Mouse (Mus musculus) neural tube, embryonic 12.5 days (tissue): ENCODE data around the gene Gm17304. TPM values are rescaled to one million over a fixed set of nuclear protein-coding genes. Genes with fewer than 3 reads are reported as not detected.

Experiments
- ATAC-seq: fragments of 200-750 bp; cut with Nextera tagmentation; 2 replicates; pipeline ENCODE4 v1.8.0; 2017; ENCODE audit warnings: low read depth, mild to moderate bottlenecking, moderate TSS enrichment, moderate library complexity; ENCODE audit not compliant: low FRiP score
- H3K27ac ChIP-seq: fragments of 300-500 bp; sonication (generic); 2 replicates; pipeline ENCODE4 v1.5.1; 2016
- H3K27me3 ChIP-seq: fragments of 300-500 bp; sonication (generic); replicated peaks from 2 replicates; pipeline ENCODE4 v1.6.1; 2016; ENCODE audit warnings: mild to moderate bottlenecking
- H3K36me3 ChIP-seq: fragments of 300-500 bp; sonication (generic); 2 replicates; pipeline ENCODE4 v1.6.1; 2016; ENCODE audit warnings: mild to moderate bottlenecking
- H3K4me1 ChIP-seq: fragments of 300-500 bp; sonication (generic); 2 replicates; pipeline ENCODE4 v1.6.1; 2016
- H3K4me2 ChIP-seq: fragments of 300-500 bp; sonication (generic); replicated peaks from 2 replicates; pipeline ENCODE4 v1.6.1; 2016; ENCODE audit warnings: mild to moderate bottlenecking
- H3K4me3 ChIP-seq: fragments of 300-500 bp; sonication (generic); 2 replicates; pipeline ENCODE4 v1.5.1; 2016
- H3K9ac ChIP-seq: fragments of 300-500 bp; sonication (generic); 2 replicates; pipeline ENCODE4 v1.6.1; 2016; ENCODE audit warnings: mild to moderate bottlenecking
- H3K9me3 ChIP-seq: fragments of 300-500 bp; sonication (generic); 2 replicates; pipeline ENCODE4 v1.6.1; 2016; ENCODE audit warnings: mild to moderate bottlenecking
- WGBS: fragments of 180-500 bp; shearing (Covaris S2); methylation state at CpG from one replicate; pipeline ENCODE4 v1.1.7; 2016; 5-methylcytosine and 5-hydroxymethylcytosine counted together
- polyA plus RNA-seq: library from polyadenylated mRNA; unstranded; fragments of >200 nt; fragmentation: Nextera tagmentation; extraction: Ambion mirVana; gene quantifications from 2 replicates; pipeline ENCODE4 v1.2.1, GENCODE M21; 2016

The Gm17304 gene
- polyA plus RNA-seq, 1 experiment from 2014 or later = not detected

DNA sequence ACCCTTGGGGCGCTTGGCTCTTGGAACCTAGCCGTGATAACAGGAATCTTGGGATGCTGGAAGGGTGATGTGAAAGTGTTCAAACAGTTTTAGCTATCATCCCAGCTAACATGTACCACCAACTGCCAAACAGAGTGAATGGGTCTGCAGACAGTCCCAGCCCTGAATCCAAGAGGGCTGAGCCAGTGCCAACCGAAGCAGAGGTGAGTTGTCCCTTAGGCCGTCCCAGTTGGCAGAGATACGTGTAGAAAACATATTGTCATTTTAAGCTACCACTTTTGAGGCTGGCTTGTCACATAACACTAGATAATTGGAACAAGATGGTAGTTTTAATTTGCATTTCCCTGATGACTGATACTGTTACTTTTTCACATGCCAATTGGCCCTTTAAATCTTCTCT, 18.2 kb upstream of the Gm17304 start:
- no peaks in the 10 kb centered on the region for H3K4me1 ChIP-seq
- ATAC-seq = no peak
- H3K9me3 ChIP-seq = no peaks in the 10 kb centered on the region
- peaks cover 25% of the 10 kb centered on the region for H3K36me3 ChIP-seq
- no peak overlapping the region for H3K4me3 ChIP-seq
- 91% methylated on average over 5 of the region's 5 CpGs for WGBS
- H3K9ac ChIP-seq = no peak overlapping the region
- H3K27ac ChIP-seq = no peak overlapping the region
- no peaks in the 10 kb centered on the region for H3K27me3 ChIP-seq
- H3K4me2 ChIP-seq = no peak overlapping the region

DNA sequence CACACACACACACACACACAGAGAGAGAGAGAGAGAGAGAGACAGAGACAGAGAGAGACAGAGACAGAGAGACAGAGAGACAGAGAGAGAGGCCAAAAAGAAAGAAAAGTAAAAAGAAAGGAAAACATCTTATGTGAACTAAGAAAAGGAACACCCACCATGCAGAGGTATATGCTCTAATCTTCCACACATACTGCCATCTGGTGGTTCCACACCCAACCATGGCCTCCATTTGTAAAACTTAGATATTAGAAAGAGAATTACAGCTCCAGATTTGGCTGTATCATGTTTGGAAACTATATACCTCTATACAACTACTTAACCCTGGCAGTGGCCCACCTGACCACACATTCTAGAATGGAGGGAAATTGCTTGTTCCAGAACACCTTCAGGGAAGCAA, 14.5 kb upstream of the Gm17304 start:
- ATAC-seq = no peak
- Histone ChIP-seq H3K27ac (no peak overlapping the region), H3K4me3 (no peak overlapping the region), H3K9me3 (no peaks in the 10 kb centered on the region), H3K4me1 (no peaks in the 10 kb centered on the region), H3K4me2 (no peak overlapping the region), H3K36me3 (peaks cover 19% of the 10 kb centered on the region), H3K27me3 (no peaks in the 10 kb centered on the region), H3K9ac (no peak overlapping the region)

DNA sequence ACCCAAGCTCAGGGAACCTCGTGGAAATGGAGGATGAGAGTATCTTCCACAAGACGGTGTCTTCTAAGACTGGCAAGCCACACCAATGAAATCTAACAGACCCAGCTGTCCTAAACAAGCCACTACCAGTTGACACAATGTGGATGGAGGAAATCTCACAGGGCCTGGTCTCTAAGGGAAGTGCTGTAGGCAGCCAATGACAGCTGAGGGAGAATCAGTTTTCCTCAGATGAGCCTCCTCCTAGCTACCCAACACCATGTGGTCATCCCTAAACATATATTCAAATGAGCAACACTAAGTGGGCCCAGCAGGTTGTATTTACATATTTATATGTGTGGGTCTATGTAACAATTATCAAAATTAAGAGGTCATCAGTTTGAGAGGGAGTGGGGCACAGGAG, 11.4 kb upstream of the Gm17304 start:
- Histone ChIP-seq H3K27me3 (no peaks in the 10 kb centered on the region), H3K4me1 (no peaks in the 10 kb centered on the region), H3K9ac (no peak overlapping the region), H3K9me3 (no peaks in the 10 kb centered on the region), H3K4me2 (no peak overlapping the region), H3K36me3 (peaks cover 7% of the 10 kb centered on the region; the same call in 1 of the 2 replicates), H3K27ac (no peak overlapping the region), H3K4me3 (no peak overlapping the region)
- no peak for ATAC-seq
- 94% methylated on average over 2 of the region's 2 CpGs for WGBS

DNA sequence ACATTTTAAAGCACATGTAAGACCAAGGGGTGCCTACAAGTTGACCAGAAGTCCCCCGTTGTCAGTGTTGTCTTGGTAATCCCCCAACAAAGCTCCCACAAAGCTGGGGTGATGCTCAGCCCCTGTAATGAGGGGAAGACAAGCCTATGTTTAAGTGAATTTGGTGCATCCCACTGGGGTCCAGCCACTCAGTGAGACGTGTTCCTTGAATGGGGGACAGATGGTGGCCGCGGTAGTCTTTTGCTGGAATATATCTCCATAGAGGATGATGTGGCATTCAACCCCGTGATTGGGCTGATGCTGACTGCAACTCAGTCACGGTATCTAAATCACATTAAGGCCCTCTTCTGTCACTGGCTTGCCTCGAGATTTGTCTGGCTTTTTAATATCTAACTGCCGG, 9.4 kb upstream of the Gm17304 start:
- Histone ChIP-seq H3K4me2 (no peak overlapping the region), H3K9me3 (no peaks in the 10 kb centered on the region), H3K27me3 (no peaks in the 10 kb centered on the region), H3K4me3 (no peak overlapping the region), H3K9ac (no peak overlapping the region), H3K4me1 (no peaks in the 10 kb centered on the region), H3K36me3 (peaks cover 7% of the 10 kb centered on the region; the same call in 1 of the 2 replicates), H3K27ac (no peak overlapping the region)
- ATAC-seq = 0 out of 2 replicates have a peak, but pooled peaks have one; percentile 41
- WGBS = 55% methylated on average over 8 of the region's 8 CpGs

DNA sequence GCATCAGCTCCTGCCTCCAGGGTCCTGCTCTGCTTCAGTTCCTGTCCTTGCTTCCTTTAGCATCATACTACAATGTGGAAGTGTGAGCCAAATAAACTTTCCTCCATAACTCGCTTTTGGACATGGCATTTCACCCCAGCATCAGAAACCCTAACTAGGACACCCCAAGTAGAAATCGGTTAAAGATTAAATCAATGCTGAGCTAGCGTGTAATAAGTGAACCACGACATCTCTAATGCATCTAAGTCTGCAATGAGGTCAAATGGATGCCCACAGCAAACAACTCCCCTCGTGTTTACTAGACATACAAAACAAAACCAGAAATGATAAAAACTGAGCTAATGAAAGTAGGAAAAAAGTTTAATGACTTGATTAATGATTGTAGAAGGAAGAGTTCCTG, 4.5 kb upstream of the Gm17304 start:
- ATAC-seq = no peak
- Histone ChIP-seq H3K36me3 (no peaks in the 10 kb centered on the region; the same call in 1 of the 2 replicates), H3K9me3 (no peaks in the 10 kb centered on the region), H3K27ac (no peak overlapping the region), H3K27me3 (no peaks in the 10 kb centered on the region), H3K9ac (no peak overlapping the region), H3K4me2 (no peak overlapping the region), H3K4me3 (no peak overlapping the region), H3K4me1 (0 out of 2 replicates have a peak, but pooled peaks cover 2% of the 10 kb centered on the region)
- 94% methylated on average over 5 of the region's 5 CpGs for WGBS

DNA sequence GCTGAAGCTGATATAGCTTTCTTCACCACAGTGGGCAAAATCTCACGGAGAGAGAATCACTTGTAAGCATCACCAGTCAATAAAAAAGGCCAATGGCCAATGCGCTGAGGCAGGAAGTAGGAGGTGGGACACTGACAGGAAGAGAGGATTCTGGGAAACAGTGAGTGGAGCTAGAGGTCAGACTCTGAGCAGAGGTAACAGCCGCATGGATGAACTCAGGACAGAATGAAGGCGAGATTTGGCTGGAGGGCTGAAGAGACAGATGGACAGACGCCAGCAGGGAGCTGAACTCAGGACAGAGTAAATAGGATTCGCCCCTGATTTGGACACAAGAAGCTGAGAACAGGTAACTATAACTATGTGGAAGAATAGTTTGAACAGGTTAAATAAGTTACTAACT, 3.8 kb upstream of the Gm17304 start:
- ATAC-seq = no peak
- no peak overlapping the region for H3K4me3 ChIP-seq
- H3K27me3 ChIP-seq = no peaks in the 10 kb centered on the region
- H3K4me2 ChIP-seq = no peak overlapping the region
- H3K27ac ChIP-seq = no peak overlapping the region
- H3K9me3 ChIP-seq = no peaks in the 10 kb centered on the region
- WGBS = 91% methylated on average over 6 of the region's 6 CpGs
- H3K9ac ChIP-seq = no peak overlapping the region
- 0 out of 2 replicates have a peak, but pooled peaks cover 2% of the 10 kb centered on the region for H3K4me1 ChIP-seq
- H3K36me3 ChIP-seq = no peaks in the 10 kb centered on the region; the same call in 1 of the 2 replicates

DNA sequence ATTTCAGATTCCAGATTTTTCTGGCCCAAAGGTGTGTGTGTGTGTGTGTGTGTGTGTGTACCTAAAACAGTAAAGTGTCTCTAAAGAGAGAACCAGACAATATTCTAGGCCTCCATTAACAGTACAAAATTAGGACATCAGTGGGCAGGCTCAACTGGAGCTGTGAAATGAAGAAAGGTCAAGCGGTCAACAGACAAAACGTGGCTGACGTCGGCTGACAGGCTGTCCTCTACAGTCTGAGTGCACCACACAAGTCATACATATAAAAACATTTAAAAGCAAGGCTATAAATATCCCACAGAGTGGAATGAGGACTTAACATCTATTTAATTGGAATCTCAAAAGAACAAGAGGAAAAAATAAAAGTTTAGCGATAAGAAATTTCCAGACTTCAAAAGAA, 1.8 kb upstream of the Gm17304 start:
- Histone ChIP-seq H3K9ac (no peak overlapping the region), H3K27me3 (no peaks in the 10 kb centered on the region), H3K4me3 (no peak overlapping the region), H3K4me2 (no peak overlapping the region), H3K27ac (no peak overlapping the region), H3K9me3 (no peaks in the 10 kb centered on the region), H3K36me3 (peaks cover 6% of the 10 kb centered on the region; the same call in 1 of the 2 replicates), H3K4me1 (0 out of 2 replicates have a peak, but pooled peaks cover 2% of the 10 kb centered on the region)
- 64% methylated on average over 5 of the region's 5 CpGs for WGBS
- no peak for ATAC-seq

DNA sequence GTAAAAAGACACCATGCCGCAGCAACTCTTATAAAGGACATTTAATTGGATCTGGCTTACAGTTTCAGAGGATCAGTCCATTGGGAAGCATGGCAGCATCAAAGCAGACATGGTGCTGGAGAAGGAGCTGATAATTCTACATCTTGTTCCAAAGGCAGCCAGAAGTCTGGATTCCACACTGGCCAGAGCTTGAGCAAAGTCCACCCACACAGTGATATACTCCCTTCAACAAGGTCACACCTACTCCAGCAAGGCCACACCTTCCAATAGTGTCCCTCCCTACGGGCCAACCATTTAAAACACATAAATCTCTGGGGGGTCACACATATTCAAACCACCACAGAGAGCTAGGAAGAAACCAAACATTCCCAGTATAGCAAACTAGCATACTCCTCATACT, 3.3 kb downstream of the Gm17304 start:
- Histone ChIP-seq H3K27me3 (no peaks in the 10 kb centered on the region), H3K4me1 (0 out of 2 replicates have a peak, but pooled peaks cover under 1% of the 10 kb centered on the region), H3K4me3 (no peak overlapping the region), H3K4me2 (no peak overlapping the region), H3K9me3 (no peaks in the 10 kb centered on the region), H3K36me3 (peaks cover 6% of the 10 kb centered on the region; the same call in 1 of the 2 replicates), H3K9ac (no peak overlapping the region), H3K27ac (no peak overlapping the region)
- no peak for ATAC-seq
- 93% methylated on average over 2 of the region's 2 CpGs for WGBS

DNA sequence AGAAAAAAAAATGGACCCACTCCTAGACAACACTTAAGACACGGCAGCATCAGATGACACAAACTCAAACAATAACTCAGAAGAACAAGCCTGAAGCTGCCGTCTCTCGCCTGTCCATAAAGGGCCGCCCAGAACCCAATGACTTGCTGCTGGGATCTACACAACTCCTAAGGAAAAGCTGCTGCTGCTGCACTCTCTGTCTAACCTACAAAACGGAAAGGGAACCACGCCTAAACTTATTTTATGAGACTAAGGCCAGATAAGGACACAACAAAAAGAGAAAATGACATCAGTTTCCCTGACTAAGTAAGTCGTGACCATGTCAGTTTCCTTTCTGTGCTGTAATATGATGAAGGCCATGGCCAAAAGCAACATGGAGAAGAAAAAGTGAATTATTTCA, 5.7 kb downstream of the Gm17304 start:
- H3K27ac ChIP-seq = no peak overlapping the region
- H3K4me2 ChIP-seq = no peak overlapping the region
- H3K4me1 ChIP-seq = no peaks in the 10 kb centered on the region
- ATAC-seq = no peak
- 84% methylated on average over 7 of the region's 7 CpGs for WGBS
- H3K9me3 ChIP-seq = no peaks in the 10 kb centered on the region
- no peaks in the 10 kb centered on the region for H3K27me3 ChIP-seq
- H3K9ac ChIP-seq = no peak overlapping the region
- H3K36me3 ChIP-seq = peaks cover 6% of the 10 kb centered on the region; the same call in 1 of the 2 replicates
- H3K4me3 ChIP-seq = no peak overlapping the region

DNA sequence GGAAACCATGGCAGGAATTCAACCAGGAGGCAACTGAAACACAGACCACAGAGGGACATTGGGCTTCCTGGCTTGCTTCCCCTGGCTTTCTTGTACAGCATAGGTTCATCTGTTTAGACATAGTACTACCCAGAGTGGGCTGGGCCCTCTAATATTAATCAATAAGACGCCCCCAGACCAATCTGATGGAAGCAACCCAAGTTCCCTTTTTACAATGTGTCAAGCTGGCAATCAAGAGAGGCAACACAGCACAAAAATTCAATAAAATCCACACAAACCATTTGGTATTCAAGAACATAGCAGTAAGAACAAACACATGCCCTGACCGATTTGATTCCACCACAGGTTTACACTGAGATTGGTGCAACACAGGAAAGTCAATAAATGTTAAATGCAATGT, 6.1 kb downstream of the Gm17304 start:
- no peaks in the 10 kb centered on the region for H3K4me1 ChIP-seq
- WGBS = 91% methylated on average over 2 of the region's 2 CpGs
- H3K36me3 ChIP-seq = peaks cover 6% of the 10 kb centered on the region; the same call in 1 of the 2 replicates
- H3K4me3 ChIP-seq = no peak overlapping the region
- ATAC-seq = no peak
- H3K27ac ChIP-seq = no peak overlapping the region
- no peak overlapping the region for H3K4me2 ChIP-seq
- no peaks in the 10 kb centered on the region for H3K9me3 ChIP-seq
- H3K9ac ChIP-seq = no peak overlapping the region
- H3K27me3 ChIP-seq = no peaks in the 10 kb centered on the region

DNA sequence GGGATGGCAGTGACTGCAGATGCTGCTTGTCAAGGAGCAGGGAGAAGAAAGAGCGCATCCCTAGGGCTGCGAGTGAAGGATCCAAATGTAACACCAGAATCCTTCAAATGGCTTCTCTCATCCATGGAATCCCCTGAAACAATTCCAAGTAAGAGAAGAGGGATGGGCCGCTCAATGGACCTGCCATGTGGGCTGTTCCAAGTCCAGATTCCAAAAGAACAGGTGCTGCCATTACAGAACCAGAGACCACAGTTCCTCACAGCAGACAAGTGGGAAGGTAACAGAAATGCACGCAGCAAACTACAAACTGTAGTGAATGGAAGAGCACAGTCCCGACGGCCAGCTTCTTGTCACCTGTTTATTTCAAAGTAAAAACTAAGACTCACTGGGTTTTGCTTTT, 11.5 kb downstream of the Gm17304 start:
- Histone ChIP-seq H3K4me2 (no peak overlapping the region), H3K4me3 (no peak overlapping the region), H3K9ac (no peak overlapping the region), H3K9me3 (no peaks in the 10 kb centered on the region), H3K27me3 (no peaks in the 10 kb centered on the region), H3K36me3 (peaks cover 18% of the 10 kb centered on the region; the same call in 1 of the 2 replicates), H3K4me1 (no peaks in the 10 kb centered on the region), H3K27ac (no peak overlapping the region)
- 95% methylated on average over 6 of the region's 6 CpGs for WGBS
- ATAC-seq = no peak

DNA sequence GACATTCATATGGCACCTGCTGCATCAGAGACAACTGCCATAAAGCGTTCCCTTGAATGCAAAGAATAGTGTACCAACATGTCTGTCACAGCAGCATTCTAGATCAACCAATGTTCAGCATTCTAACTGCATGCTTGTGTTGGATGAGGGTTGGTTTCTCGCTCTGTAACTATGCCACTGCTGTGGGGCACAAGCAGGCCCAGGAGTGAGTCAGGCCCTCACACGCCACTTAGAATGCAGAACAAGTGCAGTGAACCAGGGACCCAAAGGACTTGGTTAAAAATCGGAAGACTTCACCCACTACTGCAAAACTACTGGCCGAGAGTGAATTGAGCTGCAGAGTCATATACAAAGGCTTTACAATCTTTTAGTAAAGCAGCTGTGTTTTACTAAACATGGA, 13.3 kb downstream of the Gm17304 start:
- 93% methylated on average over 5 of the region's 5 CpGs for WGBS
- Histone ChIP-seq H3K36me3 (peaks cover 18% of the 10 kb centered on the region; the same call in 1 of the 2 replicates), H3K4me3 (no peak overlapping the region), H3K9ac (no peak overlapping the region), H3K4me2 (no peak overlapping the region), H3K4me1 (no peaks in the 10 kb centered on the region), H3K27ac (no peak overlapping the region), H3K9me3 (no peaks in the 10 kb centered on the region), H3K27me3 (no peaks in the 10 kb centered on the region)
- no peak for ATAC-seq

DNA sequence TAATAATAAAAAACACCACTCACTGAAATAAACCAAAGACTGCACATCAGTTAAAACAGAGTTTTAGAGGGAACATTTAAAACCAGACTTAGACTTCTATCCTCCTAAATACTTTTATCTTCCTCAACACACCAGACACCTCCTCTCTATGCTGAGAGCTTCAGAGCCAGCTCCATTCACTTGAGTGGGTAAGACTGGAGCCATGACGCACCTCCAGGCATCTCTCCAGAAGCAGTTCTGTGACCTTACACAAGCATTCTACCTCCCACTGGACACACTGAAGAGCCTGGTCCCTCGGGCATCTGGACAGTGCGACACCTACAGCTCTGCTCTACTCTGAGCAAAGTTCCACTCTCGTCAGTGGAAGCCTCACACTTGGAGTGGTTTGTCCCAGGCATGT, 14.4 kb downstream of the Gm17304 start:
- no peaks in the 10 kb centered on the region for H3K9me3 ChIP-seq
- 94% methylated on average over 4 of the region's 4 CpGs for WGBS
- H3K27me3 ChIP-seq = no peaks in the 10 kb centered on the region
- peaks cover 18% of the 10 kb centered on the region; the same call in 1 of the 2 replicates for H3K36me3 ChIP-seq
- no peak overlapping the region for H3K27ac ChIP-seq
- ATAC-seq = no peak
- H3K9ac ChIP-seq = no peak overlapping the region
- no peak overlapping the region for H3K4me2 ChIP-seq
- peaks cover 2% of the 10 kb centered on the region; the same call in 1 of the 2 replicates for H3K4me1 ChIP-seq
- no peak overlapping the region for H3K4me3 ChIP-seq
